Mouse (Mus musculus) forebrain, embryonic 13.5 days (tissue): Measurements from ENCODE around the gene Gxylt1. TPM values are rescaled to one million over a fixed set of nuclear protein-coding genes. Genes with fewer than 3 reads are reported as not detected.

Experiments used
- ATAC-seq: fragments of 200-750 bp; cut with Nextera tagmentation; 2 replicates; pipeline ENCODE4 v1.8.0; 2017
- H3K27ac ChIP-seq: fragments of 300-500 bp; sonication (generic); 2 replicates; pipeline ENCODE4 v1.5.1; 2015; ENCODE audit warnings: inconsistent platforms, mild to moderate bottlenecking, moderate library complexity
- H3K27me3 ChIP-seq: fragments of 300-500 bp; sonication (generic); 2 replicates; pipeline ENCODE4 v1.6.1; 2015; ENCODE audit warnings: mild to moderate bottlenecking, inconsistent platforms
- H3K36me3 ChIP-seq: fragments of 300-500 bp; sonication (generic); 2 replicates; pipeline ENCODE4 v1.6.1; 2015; ENCODE audit warnings: mild to moderate bottlenecking, inconsistent platforms; ENCODE audit not compliant: poor library complexity, severe bottlenecking
- H3K4me1 ChIP-seq: fragments of 300-500 bp; sonication (generic); 2 replicates; pipeline ENCODE4 v1.6.1; 2015; ENCODE audit warnings: inconsistent platforms
- H3K4me2 ChIP-seq: fragments of 300-500 bp; sonication (generic); 2 replicates; pipeline ENCODE4 v1.6.1; 2015; ENCODE audit warnings: inconsistent platforms, mild to moderate bottlenecking, moderate library complexity
- H3K4me3 ChIP-seq: fragments of 300-500 bp; sonication (generic); 2 replicates; pipeline ENCODE4 v1.5.1; 2015; ENCODE audit warnings: mild to moderate bottlenecking, inconsistent platforms
- H3K9ac ChIP-seq: fragments of 300-500 bp; sonication (generic); 2 replicates; pipeline ENCODE4 v1.6.1; 2015; ENCODE audit warnings: mild to moderate bottlenecking, inconsistent platforms
- H3K9me3 ChIP-seq: fragments of 300-500 bp; sonication (generic); replicated peaks from 2 replicates; pipeline ENCODE4 v1.6.1; 2016; ENCODE audit warnings: inconsistent platforms
- WGBS: fragments of 180-500 bp; shearing (Covaris S2); methylation state at CpG from one replicate; pipeline ENCODE4 v1.1.7; 2015; 5-methylcytosine and 5-hydroxymethylcytosine counted together
- polyA plus RNA-seq: library from polyadenylated mRNA; unstranded; fragments of >200 nt; fragmentation: Nextera tagmentation; extraction: Ambion mirVana; gene quantifications from 2 replicates; pipeline ENCODE4 v1.2.1, GENCODE M21; 2015

Gene Gxylt1
- polyA plus RNA-seq, 1 experiment from 2014 or later = 13.1 TPM

DNA sequence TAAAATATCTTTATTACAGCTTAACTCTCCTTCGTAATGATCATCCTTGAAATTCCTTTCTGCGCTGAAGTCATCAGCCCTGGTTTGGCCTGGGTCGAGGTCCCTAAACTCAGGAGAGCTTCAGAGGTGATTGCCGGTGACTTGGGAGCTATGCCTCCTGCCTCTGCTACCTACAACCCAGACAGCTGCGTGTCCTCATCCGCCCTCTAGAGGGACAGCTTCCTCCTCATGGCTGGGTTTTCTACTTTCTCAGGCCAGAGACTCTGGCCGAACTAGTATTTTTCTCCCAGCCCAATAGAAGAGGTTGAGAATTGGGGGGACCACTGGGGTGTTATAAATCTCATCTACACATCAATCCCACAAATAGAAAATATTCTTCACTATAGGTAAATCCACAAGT is 52.5 kb downstream of the Gxylt1 start:
- Histone ChIP-seq H3K4me3 (no peak overlapping the region), H3K27ac (no peak overlapping the region), H3K4me1 (peaks cover 9% of the 10 kb centered on the region), H3K9ac (no peak overlapping the region), H3K4me2 (no peak overlapping the region), H3K36me3 (no peaks in the 10 kb centered on the region), H3K27me3 (no peaks in the 10 kb centered on the region), H3K9me3 (no peaks in the 10 kb centered on the region)
- ATAC-seq = no peak
- WGBS = 61% methylated on average over 7 of the region's 7 CpGs

DNA sequence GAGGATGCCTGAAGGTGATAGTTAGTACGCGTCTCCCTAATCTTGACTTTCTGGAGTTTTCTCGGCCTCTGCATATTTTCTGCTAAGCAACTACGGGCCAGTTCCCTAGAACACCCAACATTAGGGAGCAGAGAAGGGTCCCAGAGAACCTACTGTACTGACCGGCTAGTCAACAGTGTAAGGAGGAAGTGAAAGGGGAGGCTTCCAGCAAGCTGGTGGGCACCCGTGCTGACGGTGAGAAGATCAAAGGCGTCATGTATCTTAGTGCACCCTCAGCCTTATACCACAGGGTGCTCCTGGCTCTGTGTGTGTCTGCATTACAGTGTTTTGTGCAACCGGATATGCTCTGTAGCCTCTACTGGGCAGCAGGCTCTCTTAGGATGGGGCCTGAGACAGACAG is 62.4 kb downstream of the Gxylt1 start:
- 95% methylated on average over 9 of the region's 9 CpGs for WGBS
- ATAC-seq = no peak
- Histone ChIP-seq H3K4me2 (no peak overlapping the region), H3K27ac (no peak overlapping the region), H3K9me3 (no peaks in the 10 kb centered on the region), H3K4me1 (no peaks in the 10 kb centered on the region), H3K9ac (no peak overlapping the region), H3K36me3 (no peaks in the 10 kb centered on the region), H3K4me3 (no peak overlapping the region), H3K27me3 (peaks cover 9% of the 10 kb centered on the region; the same call in 1 of the 2 replicates)

DNA sequence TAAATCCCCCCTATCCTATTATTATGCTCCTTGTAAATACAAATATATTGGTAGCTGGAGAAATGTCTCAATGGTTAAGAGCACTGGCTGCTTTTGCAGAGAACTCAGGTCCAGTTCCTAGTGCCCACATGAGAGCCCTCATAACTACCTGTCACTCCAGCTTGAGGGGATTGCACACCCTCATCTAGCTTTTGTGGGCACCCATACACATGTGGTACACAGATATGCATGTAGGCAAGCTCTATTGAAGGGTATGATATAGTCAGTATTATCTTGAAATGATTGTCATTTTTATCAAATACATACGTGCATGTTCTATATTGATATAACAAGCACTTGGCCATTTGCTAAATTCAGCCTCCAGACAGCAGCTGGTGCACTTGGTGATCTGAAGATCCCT is 70.1 kb downstream of the Gxylt1 start:
- no peak for ATAC-seq
- H3K9me3 ChIP-seq = no peaks in the 10 kb centered on the region
- no peaks in the 10 kb centered on the region for H3K36me3 ChIP-seq
- no peak overlapping the region for H3K9ac ChIP-seq
- WGBS = 93% methylated on average over 1 of the region's 1 CpGs
- H3K4me1 ChIP-seq = no peaks in the 10 kb centered on the region
- no peak overlapping the region for H3K4me3 ChIP-seq
- no peak overlapping the region for H3K27ac ChIP-seq
- no peak overlapping the region for H3K4me2 ChIP-seq
- H3K27me3 ChIP-seq = no peaks in the 10 kb centered on the region

DNA sequence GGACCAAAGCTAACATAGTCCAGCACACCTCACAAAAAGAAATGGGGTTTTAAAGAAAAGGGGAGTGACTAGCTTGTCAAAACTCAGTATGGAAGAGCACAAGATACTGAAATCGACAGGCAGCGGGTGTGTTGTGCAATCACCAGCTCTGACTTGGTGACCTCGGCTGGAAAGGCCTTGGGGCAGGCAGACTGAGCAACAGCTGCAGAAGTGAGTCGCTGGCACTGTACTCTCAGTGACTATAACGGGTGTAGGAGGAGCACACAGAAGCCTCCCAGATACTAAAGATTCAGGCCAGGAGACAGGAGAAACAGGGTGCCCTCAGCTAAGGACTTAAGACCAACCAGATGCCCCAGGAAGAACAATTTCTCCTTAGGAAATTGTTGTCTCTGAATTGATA is 73.0 kb downstream of the Gxylt1 start:
- Histone ChIP-seq H3K9me3 (no peaks in the 10 kb centered on the region), H3K27me3 (no peaks in the 10 kb centered on the region), H3K36me3 (no peaks in the 10 kb centered on the region), H3K27ac (no peak overlapping the region), H3K4me2 (no peak overlapping the region), H3K4me1 (no peaks in the 10 kb centered on the region), H3K9ac (no peak overlapping the region), H3K4me3 (no peak overlapping the region)
- WGBS = 91% methylated on average over 5 of the region's 5 CpGs
- no peak for ATAC-seq

DNA sequence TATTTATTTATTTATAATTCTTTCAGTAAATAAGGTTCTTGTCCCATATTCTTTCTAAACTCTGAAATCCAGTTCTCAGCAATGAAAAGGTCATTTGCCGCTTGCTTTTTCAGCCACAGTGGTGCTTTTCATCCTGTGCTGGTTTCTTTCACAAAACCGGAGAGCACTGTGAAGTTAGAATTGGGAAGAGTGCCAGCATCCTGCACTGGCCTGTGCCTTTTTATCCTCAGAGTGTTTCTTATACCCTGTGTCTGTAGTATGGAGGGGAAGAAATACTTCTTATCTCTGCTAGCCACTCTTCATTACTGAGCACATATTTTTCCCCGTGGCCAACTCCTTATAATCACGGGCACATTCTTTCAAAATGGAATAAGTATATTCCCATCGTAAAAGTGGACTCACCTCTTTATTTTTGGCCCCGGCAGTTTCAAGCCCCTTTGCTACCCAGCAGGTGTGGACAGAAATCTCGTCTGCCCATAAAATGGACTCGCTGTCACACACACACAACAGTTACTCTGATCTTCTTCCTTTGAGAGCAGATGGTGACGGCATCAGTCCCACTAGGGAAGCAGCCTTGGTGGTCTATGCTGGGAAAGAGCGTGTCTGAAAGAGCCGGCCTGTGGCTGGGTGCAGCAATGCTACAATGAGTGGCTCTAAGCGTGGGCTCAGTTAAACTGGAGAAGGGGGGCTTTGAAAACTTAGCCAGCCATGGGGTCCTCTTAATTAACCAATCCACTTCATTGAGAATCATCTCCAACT is 83.4 kb downstream of the Gxylt1 start:
- 52% methylated on average over 12 of the region's 12 CpGs for WGBS
- no peak overlapping the region for H3K27ac ChIP-seq
- no peak overlapping the region for H3K4me3 ChIP-seq
- no peak overlapping the region for H3K4me2 ChIP-seq
- no peaks in the 10 kb centered on the region for H3K27me3 ChIP-seq
- ATAC-seq = peak; percentile 70; the same call in 1 of the 2 replicates
- no peaks in the 10 kb centered on the region for H3K36me3 ChIP-seq
- peaks cover 7% of the 10 kb centered on the region for H3K4me1 ChIP-seq
- H3K9ac ChIP-seq = no peak overlapping the region
- no peaks in the 10 kb centered on the region for H3K9me3 ChIP-seq

Other genes with a start within 250 kb of the Gxylt1 start
- gene Yaf2, start 61.8 kb upstream of the Gxylt1 start, polyA plus RNA-seq = 71.5 and 81.6 TPM in 2 replicates
- gene Zcrb1, start 123.2 kb upstream of the Gxylt1 start, polyA plus RNA-seq = 176 and 187 TPM in 2 replicates
- 60.1 and 63.9 TPM in 2 replicates for gene Pphln1, start 123.2 kb upstream of the Gxylt1 start, polyA plus RNA-seq